Mouse (Mus musculus) megakaryocyte progenitor cell, adult 5-6 weeks (primary cell): ENCODE measurements at regions not wholly inside any gene's neighbourhood (a gene's known extent, or its start where the extent isn't known, plus 50 kb on each side); places are given as distances from the start of the nearest gene placed in this dataset.

Source experiments
- ATAC-seq: replicated peaks from 2 replicates; pipeline ENCODE4 v1.8.0; 2016; ENCODE audit warnings: mild to moderate bottlenecking, moderate TSS enrichment, inconsistent platforms; ENCODE audit not compliant: poor library complexity

- 0 out of 2 replicates have a peak, but pooled peaks have one; percentile 31 for ATAC-seq
Measured at GRCm38 (mm10) chr16:60941767-60942166, 336.4 kb upstream of the Epha6 start.
